Mouse (Mus musculus): ENCODE measurements around the gene Spata31d1c. TPM values are rescaled to one million over a fixed set of nuclear protein-coding genes. Genes with fewer than 3 reads are reported as not detected.

Gene Spata31d1c
- not detected for total RNA-seq (2021)
- long read RNA-seq, experiment 1 = 0 reads
- long read RNA-seq, experiment 2 = 0 reads

DNA sequence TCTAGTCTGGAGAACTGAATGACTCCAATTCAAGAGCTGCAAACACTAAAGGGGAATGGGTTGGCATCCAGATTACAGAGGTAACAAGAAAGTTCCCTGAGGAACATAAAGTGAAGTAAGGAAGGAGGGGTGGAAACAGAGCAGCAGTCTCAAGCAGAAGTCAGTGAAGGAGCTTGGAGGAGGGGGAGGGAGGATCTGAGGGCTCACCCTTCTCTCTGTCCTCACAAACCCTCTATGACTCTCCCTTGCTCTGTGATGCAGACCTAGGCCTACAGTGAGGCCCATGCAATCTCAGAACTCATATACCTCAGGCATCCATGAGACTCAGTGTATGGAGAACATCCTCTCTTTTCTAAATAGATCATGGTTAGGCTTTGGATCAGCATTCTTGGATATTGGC is at the start of gene Spata31d1c:
Gene Spata31d1c, plus strand, starts transcription at position 301 of the 400 bp plus-strand sequence.
- DNase-seq = no peak
- intact Hi-C loops (cut with DNase I) = no loop called here

- DNase-seq = no peak
- intact Hi-C loops (cut with DNase I) = no loop called here
Measured at GRCm38 (mm10) chr13:64988828-64989227, 44.0 kb upstream of the Spata31d1c start.

DNA sequence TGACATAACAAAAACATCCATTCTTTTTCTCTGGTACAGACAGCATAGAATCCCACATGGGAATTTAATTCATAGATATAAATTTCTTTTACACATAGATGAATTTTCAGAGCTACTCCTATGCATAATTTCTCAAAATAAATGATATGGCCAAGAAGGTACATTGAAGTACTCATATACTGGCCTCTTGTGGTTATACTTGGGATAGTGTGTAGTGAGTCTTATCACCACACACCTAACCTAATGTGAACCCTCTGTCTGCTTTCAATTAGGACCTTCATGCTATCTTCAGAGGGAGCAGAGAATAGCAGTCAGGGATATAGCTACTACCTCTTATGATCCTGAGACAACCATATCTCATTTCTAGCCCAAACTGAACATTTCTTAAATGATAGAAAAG is 27.4 kb upstream of the Spata31d1c start:
- no peak for DNase-seq
- intact Hi-C loops (cut with DNase I) = no loop called here

GRCm38 (mm10) chr13:65006760-65007159 is 26.1 kb upstream of the Spata31d1c start:
- DNase-seq = no peak
- intact Hi-C loops (cut with DNase I) = no loop called here

DNA sequence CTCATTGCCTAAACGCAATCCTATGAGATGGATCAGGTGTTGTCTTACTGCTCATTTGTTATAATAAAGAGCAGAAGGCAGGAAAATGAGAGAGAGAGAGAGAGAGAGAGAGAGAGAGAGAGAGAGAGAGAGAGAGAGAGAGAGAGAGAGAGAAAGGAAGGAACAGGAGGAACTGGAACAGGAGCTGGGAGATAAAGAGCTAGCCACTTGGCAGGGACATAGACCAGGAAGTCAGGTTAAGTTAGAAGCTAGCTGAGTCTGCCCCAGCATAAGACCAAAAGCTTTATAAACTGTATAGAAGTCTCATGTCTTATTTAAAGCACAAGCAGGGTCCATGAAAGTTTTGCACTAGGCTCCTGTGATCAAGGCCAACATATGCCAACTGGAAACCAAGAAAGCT is 24.9 kb upstream of the Spata31d1c start:
- DNase-seq = no peak
- intact Hi-C loops (cut with DNase I) = no loop called here

DNA sequence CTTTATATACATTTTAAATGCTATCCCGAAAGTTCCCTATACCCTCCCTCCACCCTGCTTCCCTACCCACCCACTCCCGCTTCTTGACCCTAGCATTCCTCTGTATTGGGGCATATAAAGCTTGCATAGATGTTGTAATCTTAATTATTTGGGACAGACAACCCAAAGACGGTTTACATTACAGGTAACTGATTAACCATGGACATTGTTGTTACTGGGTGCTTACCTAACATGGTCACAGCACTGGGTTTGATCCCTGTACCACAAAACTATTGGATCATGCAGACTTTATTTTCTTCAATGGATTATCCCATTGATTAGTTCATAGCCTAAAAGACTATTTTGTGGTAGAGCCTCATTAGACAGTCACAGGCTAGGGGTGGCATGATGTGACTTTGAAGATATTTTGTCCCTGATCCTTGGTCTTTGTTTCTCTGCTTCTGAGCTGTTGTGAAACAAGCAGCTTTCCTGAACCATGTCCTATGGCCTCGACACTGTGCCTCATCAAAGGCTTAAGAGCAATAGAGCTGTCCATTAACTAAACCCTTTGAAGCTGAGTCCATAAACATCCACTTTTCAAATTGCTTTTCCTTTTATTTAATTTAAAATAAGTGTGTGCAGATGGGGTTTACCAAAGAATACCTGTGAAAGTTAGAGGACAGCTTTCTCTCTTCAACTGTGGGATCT is 21.7 kb upstream of the Spata31d1c start:
- DNase-seq = no peak
- intact Hi-C loops (cut with DNase I) = no loop called here

DNA sequence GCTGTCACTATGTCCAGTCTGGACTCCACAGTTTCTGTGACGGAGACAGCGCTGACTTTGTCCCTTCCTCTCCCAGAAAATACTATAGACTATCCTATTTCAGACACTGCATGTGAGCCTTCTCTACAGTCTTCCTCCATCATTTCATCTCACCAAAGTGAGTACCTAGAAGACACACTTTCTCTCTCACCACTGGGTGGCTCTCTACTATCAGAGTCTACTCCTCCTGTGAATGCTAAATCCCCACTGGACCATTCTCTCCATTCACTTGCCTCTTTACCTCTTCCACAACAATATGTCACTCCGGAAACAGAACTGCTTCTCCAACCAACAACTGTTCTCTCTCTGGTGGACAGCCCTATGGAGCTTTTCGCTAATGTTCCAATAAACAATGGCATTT is 2.2 kb downstream of the Spata31d1c start:
- DNase-seq = peak in 1 of 2 experiments; percentile 6
- intact Hi-C loops (cut with DNase I) = no loop called here

- DNase-seq = no peak
- intact Hi-C loops (cut with DNase I) = no loop called here
Measured at GRCm38 (mm10) chr13:65052660-65053059, 19.8 kb downstream of the Spata31d1c start, which contains the start of gene Prss47. TSS of gene Prss47 (minus strand) at chr13:65052760.

- DNase-seq = no peak
- intact Hi-C loops (cut with DNase I) = no loop called here
Measured at GRCm38 (mm10) chr13:65069969-65070368, 37.1 kb downstream of the Spata31d1c start.

Other genes with a start within 250 kb of the Spata31d1c start
- gene Cntnap3, start 129.1 kb upstream of the Spata31d1c start, total RNA-seq (2021) = not detected
- not detected for gene Spata31, start 115.7 kb upstream of the Spata31d1c start, total RNA-seq (2021)
- gene Prss47, start 19.7 kb downstream of the Spata31d1c start, total RNA-seq (2021) = not detected
- 10 to 100 TPM; 22.5 to 24.7 TPM for gene Mfsd14b, start 79.9 kb downstream of the Spata31d1c start, total RNA-seq (2021)
- not detected for gene Olfr465-ps1, start 105.0 kb downstream of the Spata31d1c start, total RNA-seq (2021)
- gene Olfr466, start 117.2 kb downstream of the Spata31d1c start, total RNA-seq (2021) = not detected
- not detected for gene Nlrp4f, start 172.9 kb downstream of the Spata31d1c start, total RNA-seq (2021)
- not detected for gene Gm10775, start 226.5 kb downstream of the Spata31d1c start, total RNA-seq (2021)
- 10 to 100 TPM; 24.7 to 27.5 TPM for gene Zfp369, start 245.8 kb downstream of the Spata31d1c start, total RNA-seq (2021)

Data from heart, postnatal 14 days (tissue).